15 mouse cellular contexts compared by ENCODE assay signal in genomic region chr2:180105441-180106190, GRCm38 (mm10). TPM values are rescaled to one million over a fixed set of nuclear protein-coding genes. Genes with fewer than 3 reads are reported as not detected.
DNase-seq lines count a peak whose midpoint lies in the region; ATAC-seq lines count a peak whose summit lies in the region.
"Had no signal": no experiment of that assay in that cellular context is flagged by ENCODE, and none has a peak within 500 bp of the region (broad histone marks: within the 10 kb centered on the region; RNA-seq: fewer than 3 reads in every experiment).

No protein-coding gene starts in this region.

- H3K9ac ChIP-seq in kidney, embryonic 15.5 days: no peak overlapping the region
- H3K9ac ChIP-seq: embryonic facial prominence, embryonic 12.5 days; heart, embryonic 13.5 days; limb, embryonic 15.5 days had no signal

- no peak overlapping the region for H3K4me3 ChIP-seq in kidney, embryonic 15.5 days (replicated peaks)
- H3K4me3 ChIP-seq: heart, embryonic 13.5 days; limb, embryonic 15.5 days had no signal

- peaks cover 23% of the 10 kb centered on the region for H3K4me1 ChIP-seq in kidney, embryonic 15.5 days

- no peak overlapping the region for H3K4me2 ChIP-seq in kidney, embryonic 15.5 days

- 27% methylated on average over 8 of the region's 8 CpGs for WGBS in kidney, embryonic 15.5 days

- DNase-seq in frontal cortex, postnatal 14 days (ENCODE audit: low spot score in 2 of 2): no peak
- peak; percentile 32 to 59 for DNase-seq in kidney, postnatal 25 days
- peak; percentile 64 for DNase-seq in testis, postnatal 10 days (ENCODE audit: low spot score)
- no peak for DNase-seq in testis, postnatal 14 days (ENCODE audit: low spot score)
- DNase-seq in thymus, postnatal 10 days (ENCODE audit: low spot score in 2 of 2): no peak
- DNase-seq: adrenal gland, postnatal 25 days; lung, adult 18-20 months; right cerebral cortex, adult 18-20 months had no signal

- no peaks in the 10 kb centered on the region for H3K36me3 ChIP-seq in kidney, embryonic 15.5 days
- H3K36me3 ChIP-seq: embryonic facial prominence, embryonic 12.5 days; heart, embryonic 13.5 days; limb, embryonic 15.5 days had no signal

- ATAC-seq in frontal cortex, adult (ENCODE audit: low TSS enrichment): 0 out of 2 replicates have a peak, but pooled peaks have one; percentile 15
- ATAC-seq in kidney, embryonic 15.5 days (replicated peaks; ENCODE audit: low FRiP score): no peak
- ATAC-seq: midbrain, embryonic 16.5 days had no signal

- H3K9me3 ChIP-seq in kidney, embryonic 15.5 days (replicated peaks): no peaks in the 10 kb centered on the region
- H3K9me3 ChIP-seq: embryonic facial prominence, embryonic 12.5 days; heart, embryonic 13.5 days; limb, embryonic 15.5 days had no signal

- H3K27ac ChIP-seq in kidney, embryonic 15.5 days: no peak overlapping the region
- H3K27ac ChIP-seq: embryonic facial prominence, embryonic 12.5 days; heart, embryonic 13.5 days; kidney, postnatal 0 days; limb, embryonic 15.5 days had no signal

- H3K27me3 ChIP-seq in kidney, embryonic 15.5 days: peaks cover 54% of the 10 kb centered on the region

RNA-seq across cellular contexts. Expression of gene Hrh3, which starts 1.3 kb away (rescaled TPM):
- polyA plus RNA-seq in kidney, embryonic 15.5 days (2015; fragmentation: Nextera tagmentation; extraction: Ambion mirVana): not detected in 2 replicates
- polyA plus RNA-seq: heart, embryonic 13.5 days; kidney, postnatal 0 days; limb, embryonic 15.5 days had no signal

RNA-seq across cellular contexts. Expression of gene Osbpl2, which starts 13.5 kb away (rescaled TPM):
- 30.3 and 32.1 TPM in 2 replicates for polyA plus RNA-seq in kidney, embryonic 15.5 days (2015; fragmentation: Nextera tagmentation; extraction: Ambion mirVana)

RNA-seq across cellular contexts. Expression of gene Mtg2, which starts 35.2 kb away (rescaled TPM):
- polyA plus RNA-seq in kidney, embryonic 15.5 days (2015; fragmentation: Nextera tagmentation; extraction: Ambion mirVana): 26.4 TPM in 2 replicates

Comparison
In these comparisons a context has a peak if more than half of its experiments do, and no peak if none do; other contexts are left out.
1. DNase-seq: peak in kidney, postnatal 25 days (2 of 2) and testis, postnatal 10 days (single experiment); none in frontal cortex, postnatal 14 days (0 of 2), testis, postnatal 14 days (single experiment) and thymus, postnatal 10 days (0 of 2).